Mouse (Mus musculus) embryonic facial prominence, embryonic 10.5 days (tissue): ENCODE measurements around the gene 3110082I17Rik. TPM values are rescaled to one million over a fixed set of nuclear protein-coding genes. Genes with fewer than 3 reads are reported as not detected.

Experiments used
- DNase-seq: peaks from one replicate; pipeline ENCODE4 v3.0.0-alpha.2; 2017; ENCODE audit warnings: low spot score
- H3K27ac ChIP-seq: fragments of 300-500 bp; sonication (generic); replicated peaks from 2 replicates; pipeline ENCODE4 v1.5.1; 2016; ENCODE audit warnings: mild to moderate bottlenecking
- H3K27me3 ChIP-seq: fragments of 300-500 bp; sonication (generic); replicated peaks from 2 replicates; pipeline ENCODE4 v1.6.1; 2016; ENCODE audit warnings: low read depth, mild to moderate bottlenecking; ENCODE audit not compliant: poor library complexity, severe bottlenecking
- H3K36me3 ChIP-seq: fragments of 300-500 bp; sonication (generic); replicated peaks from 2 replicates; pipeline ENCODE4 v1.6.1; 2016; ENCODE audit warnings: mild to moderate bottlenecking, moderate library complexity
- H3K4me1 ChIP-seq: fragments of 300-500 bp; sonication (generic); 2 replicates; pipeline ENCODE4 v1.6.1; 2016
- H3K4me3 ChIP-seq: fragments of 300-500 bp; sonication (generic); 2 replicates; pipeline ENCODE4 v1.5.1; 2016; ENCODE audit warnings: mild to moderate bottlenecking, moderate library complexity
- H3K9me3 ChIP-seq: fragments of 300-500 bp; sonication (generic); 2 replicates; pipeline ENCODE4 v1.6.1; 2016; ENCODE audit warnings: mild to moderate bottlenecking
- WGBS: fragments of 180-500 bp; shearing (Covaris S2); methylation state at CpG from one replicate; pipeline ENCODE4 v1.1.7; 2016; 5-methylcytosine and 5-hydroxymethylcytosine counted together
- polyA plus RNA-seq: library from polyadenylated mRNA; unstranded; fragments of >200 nt; fragmentation: Nextera tagmentation; extraction: Ambion mirVana; gene quantifications from 2 replicates; pipeline ENCODE4 v1.2.1, GENCODE M21; 2016

3110082I17Rik gene
- polyA plus RNA-seq, 1 experiment from 2014 or later: 58.5 TPM

GRCm38 (mm10) chr5:139366484-139366883, 93.8 kb downstream of the 3110082I17Rik start:
- 74% methylated on average over 11 of the region's 11 CpGs for WGBS

GRCm38 (mm10) chr5:139365827-139366226, 94.5 kb downstream of the 3110082I17Rik start:
- H3K4me3 ChIP-seq: no peak overlapping the region
- no peaks in the 10 kb centered on the region for H3K9me3 ChIP-seq
- H3K27me3 ChIP-seq: no peaks in the 10 kb centered on the region
- peak overlapping the region; percentile 24; the same call in 1 of the 2 replicates for H3K27ac ChIP-seq
- peaks cover 47% of the 10 kb centered on the region for H3K4me1 ChIP-seq
- 85% methylated on average over 1 of the region's 1 CpGs for WGBS
- H3K36me3 ChIP-seq: peaks cover 18% of the 10 kb centered on the region
- DNase-seq: no peak

More at GRCm38 (mm10) chr5:139366484-139366883, 93.8 kb downstream of the 3110082I17Rik start:
- peaks cover 53% of the 10 kb centered on the region for H3K4me1 ChIP-seq
- no peaks in the 10 kb centered on the region for H3K9me3 ChIP-seq
- no peak overlapping the region for H3K27ac ChIP-seq
- peaks cover 18% of the 10 kb centered on the region for H3K36me3 ChIP-seq
- H3K27me3 ChIP-seq: no peaks in the 10 kb centered on the region
- no peak overlapping the region for H3K4me3 ChIP-seq
- DNase-seq: no peak

- 19% methylated on average over 5 of the region's 5 CpGs for WGBS
Observed at GRCm38 (mm10) chr5:139364911-139365571, 95.3 kb downstream of the 3110082I17Rik start.

GRCm38 (mm10) chr5:139364260-139364910, 95.9 kb downstream of the 3110082I17Rik start:
- 28% methylated on average over 12 of the region's 12 CpGs for WGBS
- H3K36me3 ChIP-seq: peaks cover 25% of the 10 kb centered on the region
- H3K27me3 ChIP-seq: no peaks in the 10 kb centered on the region
- H3K9me3 ChIP-seq: no peaks in the 10 kb centered on the region
- H3K4me1 ChIP-seq: peaks cover 33% of the 10 kb centered on the region
- H3K27ac ChIP-seq: peak overlapping the region; percentile 78
- H3K4me3 ChIP-seq: peak overlapping the region; percentile 16
- DNase-seq: peak; percentile 86

More at GRCm38 (mm10) chr5:139364911-139365571, 95.3 kb downstream of the 3110082I17Rik start:
- Histone ChIP-seq H3K27me3 (no peaks in the 10 kb centered on the region), H3K4me1 (peaks cover 39% of the 10 kb centered on the region), H3K4me3 (peak overlapping the region; percentile 16; the same call in 1 of the 2 replicates), H3K36me3 (peaks cover 24% of the 10 kb centered on the region), H3K27ac (peak overlapping the region; percentile 78), H3K9me3 (no peaks in the 10 kb centered on the region)
- DNase-seq: no peak

- no peak for DNase-seq
- peaks cover 31% of the 10 kb centered on the region for H3K4me1 ChIP-seq
- WGBS: 76% methylated on average over 7 of the region's 7 CpGs
Observed at GRCm38 (mm10) chr5:139363858-139364257, 96.5 kb downstream of the 3110082I17Rik start.

GRCm38 (mm10) chr5:139359244-139359643, 101.1 kb downstream of the 3110082I17Rik start:
- Histone ChIP-seq H3K9me3 (no peaks in the 10 kb centered on the region), H3K4me3 (no peak overlapping the region), H3K27me3 (no peaks in the 10 kb centered on the region), H3K36me3 (peaks cover 25% of the 10 kb centered on the region), H3K27ac (no peak overlapping the region), H3K4me1 (peaks cover 14% of the 10 kb centered on the region)
- 92% methylated on average over 5 of the region's 5 CpGs for WGBS
- no peak for DNase-seq

More at GRCm38 (mm10) chr5:139363858-139364257, 96.5 kb downstream of the 3110082I17Rik start:
- Histone ChIP-seq H3K9me3 (no peaks in the 10 kb centered on the region), H3K27me3 (no peaks in the 10 kb centered on the region), H3K4me3 (0 out of 2 replicates have a peak overlapping the region, but pooled peaks have one; percentile 16), H3K36me3 (peaks cover 25% of the 10 kb centered on the region), H3K27ac (no peak overlapping the region)

GRCm38 (mm10) chr5:139358653-139359052, 101.7 kb downstream of the 3110082I17Rik start:
- H3K27me3 ChIP-seq: no peaks in the 10 kb centered on the region
- H3K4me3 ChIP-seq: no peak overlapping the region
- H3K36me3 ChIP-seq: peaks cover 23% of the 10 kb centered on the region
- H3K9me3 ChIP-seq: no peaks in the 10 kb centered on the region
- DNase-seq: peak; percentile 33
- no peak overlapping the region for H3K27ac ChIP-seq
- peaks cover 12% of the 10 kb centered on the region for H3K4me1 ChIP-seq
- 76% methylated on average over 2 of the region's 2 CpGs for whole genome bisulfite sequencing

GRCm38 (mm10) chr5:139355235-139355772, 105.0 kb downstream of the 3110082I17Rik start:
- DNase-seq: peak; percentile 82

GRCm38 (mm10) chr5:139353946-139354345, 106.4 kb downstream of the 3110082I17Rik start:
- 88% methylated on average over 11 of the region's 11 CpGs for WGBS
- Histone ChIP-seq H3K4me3 (no peak overlapping the region), H3K27ac (no peak overlapping the region), H3K27me3 (peaks cover 17% of the 10 kb centered on the region), H3K4me1 (peaks cover 32% of the 10 kb centered on the region), H3K36me3 (no peaks in the 10 kb centered on the region), H3K9me3 (no peaks in the 10 kb centered on the region)
- no peak for DNase-seq

More at GRCm38 (mm10) chr5:139355235-139355772, 105.0 kb downstream of the 3110082I17Rik start:
- whole genome bisulfite sequencing: 38% methylated on average over 19 of the region's 19 CpGs
- H3K4me3 ChIP-seq: no peak overlapping the region
- H3K27me3 ChIP-seq: peaks cover 17% of the 10 kb centered on the region
- H3K4me1 ChIP-seq: peaks cover 27% of the 10 kb centered on the region
- H3K27ac ChIP-seq: no peak overlapping the region
- no peaks in the 10 kb centered on the region for H3K9me3 ChIP-seq
- H3K36me3 ChIP-seq: 0 out of 2 replicates have a peak, but pooled peaks cover 3% of the 10 kb centered on the region

- DNase-seq: peak; percentile 57
- no peak overlapping the region for H3K4me3 ChIP-seq
- no peaks in the 10 kb centered on the region for H3K36me3 ChIP-seq
- WGBS: 62% methylated on average over 10 of the region's 10 CpGs
- no peak overlapping the region for H3K27ac ChIP-seq
- H3K4me1 ChIP-seq: peaks cover 32% of the 10 kb centered on the region
- H3K27me3 ChIP-seq: peaks cover 17% of the 10 kb centered on the region
- no peaks in the 10 kb centered on the region for H3K9me3 ChIP-seq
Observed at GRCm38 (mm10) chr5:139353496-139353895, 106.8 kb downstream of the 3110082I17Rik start.

- DNase-seq: no peak
- 59% methylated on average over 6 of the region's 6 CpGs for WGBS
- H3K27ac ChIP-seq: 0 out of 2 replicates have a peak within 1 kb of the TSS, but pooled peaks have one; percentile 7
- peaks cover 17% of the 10 kb centered on the region for H3K27me3 ChIP-seq
- no peak within 1 kb of the TSS for H3K4me3 ChIP-seq
- H3K36me3 ChIP-seq: no peaks in the 10 kb centered on the region
- no peaks in the 10 kb centered on the region for H3K9me3 ChIP-seq
- peaks cover 32% of the 10 kb centered on the region for H3K4me1 ChIP-seq
Observed at GRCm38 (mm10) chr5:139352317-139352716, 108.0 kb downstream of the 3110082I17Rik start, which contains the start of gene Cyp2w1. Cyp2w1 (plus strand) TSS chr5:139352617.

- 31% methylated on average over 8 of the region's 8 CpGs for WGBS
- H3K27ac ChIP-seq: 0 out of 2 replicates have a peak overlapping the region, but pooled peaks have one; percentile 7
- DNase-seq: no peak
Observed at GRCm38 (mm10) chr5:139351628-139352027, 108.7 kb downstream of the 3110082I17Rik start.

More at GRCm38 (mm10) chr5:139351628-139352027, 108.7 kb downstream of the 3110082I17Rik start:
- H3K27me3 ChIP-seq: peaks cover 21% of the 10 kb centered on the region
- H3K4me3 ChIP-seq: no peak overlapping the region
- peaks cover 37% of the 10 kb centered on the region for H3K4me1 ChIP-seq
- no peaks in the 10 kb centered on the region for H3K36me3 ChIP-seq
- no peaks in the 10 kb centered on the region for H3K9me3 ChIP-seq
